Mouse (Mus musculus) gonadal fat pad, adult 2 months (tissue): ENCODE results near the gene Plaur. TPM values are rescaled to one million over a fixed set of nuclear protein-coding genes. Genes with fewer than 3 reads are reported as not detected.

ENCODE experiments used
- DNase-seq: peaks from one replicate; pipeline ENCODE4 v3.0.0-alpha.2; 2012; ENCODE audit warnings: low read depth
- polyA plus RNA-seq: library from polyadenylated mRNA; depleted of rRNA; stranded (reverse); fragments of >200 nt; gene quantifications from 2 replicates; pipeline ENCODE4 v1.2.3, GENCODE M21; 2012; rRNA removed

Plaur gene
- polyA plus RNA-seq: 7.1 and 11.3 TPM in 2 replicates

DNA sequence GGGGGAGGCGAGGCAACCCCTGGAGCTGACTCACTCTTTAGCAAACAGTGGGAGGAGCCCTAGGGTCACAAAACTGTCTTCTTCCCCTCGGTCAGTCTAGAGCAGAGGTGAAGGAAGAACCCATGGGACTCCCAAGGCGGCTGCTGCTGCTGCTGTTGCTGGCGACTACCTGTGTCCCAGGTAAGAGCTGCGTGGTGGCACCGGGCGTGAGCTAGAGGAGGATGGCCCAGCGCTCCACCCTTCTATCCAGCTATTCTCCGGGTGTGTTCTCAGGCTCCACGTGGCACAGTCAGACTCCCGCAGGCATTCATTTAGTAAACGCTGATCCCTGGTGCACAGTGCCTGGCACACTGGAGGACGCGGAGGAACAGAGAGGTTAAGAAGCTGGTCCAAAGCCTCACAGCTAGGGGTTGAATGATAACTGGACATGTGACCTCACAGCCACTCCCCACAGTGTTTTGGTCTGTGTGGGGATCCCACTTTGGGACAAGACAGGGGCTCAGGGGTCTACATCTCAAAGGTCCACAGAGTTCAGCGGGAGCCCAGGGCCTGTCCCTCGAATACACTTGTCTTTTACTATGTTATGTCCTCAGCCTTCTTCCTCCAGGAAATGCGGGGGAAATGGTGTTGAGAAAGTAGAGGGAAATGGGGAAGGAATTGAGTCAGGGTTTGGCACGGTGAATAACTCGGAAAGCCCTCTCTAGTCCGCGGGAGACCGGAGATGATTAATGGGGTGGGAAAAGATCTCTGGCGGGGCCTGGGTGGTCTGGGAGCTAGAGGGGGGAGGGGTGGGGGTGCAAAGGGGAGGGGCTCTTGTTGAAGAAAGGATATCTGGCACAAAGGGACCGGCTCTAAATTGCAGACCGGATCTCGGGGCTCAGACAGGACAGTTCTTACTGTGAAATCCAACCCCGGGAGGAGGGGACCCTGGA, at the start of gene Plaur:
TSS of gene Plaur (plus strand) at position 97 of the 932 bp plus-strand sequence.
- no peak for DNase-seq

DNA sequence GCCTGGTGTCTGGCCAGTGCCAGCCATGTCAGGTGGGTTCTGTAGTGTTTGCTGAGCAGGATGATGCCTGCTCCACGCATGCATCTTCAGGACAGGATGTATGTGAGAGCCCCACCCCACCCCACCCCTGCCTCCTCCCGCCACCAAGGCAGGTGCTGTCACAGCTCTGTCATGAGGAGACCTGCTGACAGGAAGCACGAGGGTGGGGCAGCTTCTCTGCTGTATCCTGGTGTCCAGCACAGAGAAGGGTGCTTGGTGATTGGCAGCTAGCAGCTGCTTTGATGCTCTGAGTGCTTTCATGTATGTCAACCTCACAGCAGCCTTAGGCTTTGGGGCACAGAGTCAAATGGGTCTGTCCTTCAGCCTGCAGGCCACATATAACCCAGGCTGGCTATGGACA, 48.7 kb upstream of the Plaur start:
- DNase-seq: no peak

DNA sequence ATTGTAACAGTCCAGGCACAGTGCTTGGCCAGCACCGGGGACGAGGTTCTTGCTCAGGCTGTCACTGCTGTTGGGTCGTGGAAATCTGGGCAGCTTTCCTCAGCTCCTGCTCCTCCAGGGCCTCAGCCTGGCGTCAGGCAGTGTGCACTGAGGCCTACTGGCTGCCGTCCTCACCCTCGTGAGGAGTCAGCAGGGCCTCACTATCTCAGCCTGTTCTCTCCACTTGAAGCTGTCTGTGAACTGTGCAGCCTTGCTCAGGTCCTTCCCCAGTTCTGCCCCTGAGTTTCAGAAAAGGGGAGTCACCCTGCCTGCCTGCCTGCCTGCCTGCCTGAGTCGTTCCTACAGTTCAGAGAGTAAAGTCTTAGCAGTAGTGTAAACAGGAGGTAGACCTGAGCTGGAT, 47.0 kb upstream of the Plaur start:
- DNase-seq: no peak

DNA sequence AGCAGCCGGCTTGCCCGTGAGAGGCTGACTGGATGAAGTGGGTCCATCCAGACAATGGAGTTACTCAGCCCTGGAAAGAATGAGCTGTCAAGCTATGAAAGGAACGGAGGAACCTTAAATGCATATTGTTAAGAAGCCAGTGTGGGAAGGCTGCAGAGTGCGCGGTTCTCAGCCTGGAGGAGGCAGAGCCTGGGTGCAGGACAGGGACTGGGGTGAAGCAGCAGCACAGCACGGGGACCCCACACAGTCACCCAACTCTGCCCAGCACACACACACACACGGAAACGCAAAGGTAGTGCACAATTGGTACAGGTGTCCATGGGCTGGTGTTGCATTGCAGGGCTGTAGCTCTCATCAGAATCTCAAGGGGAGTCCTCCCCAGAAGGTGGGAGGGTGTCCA, 42.7 kb upstream of the Plaur start:
- DNase-seq: no peak

DNA sequence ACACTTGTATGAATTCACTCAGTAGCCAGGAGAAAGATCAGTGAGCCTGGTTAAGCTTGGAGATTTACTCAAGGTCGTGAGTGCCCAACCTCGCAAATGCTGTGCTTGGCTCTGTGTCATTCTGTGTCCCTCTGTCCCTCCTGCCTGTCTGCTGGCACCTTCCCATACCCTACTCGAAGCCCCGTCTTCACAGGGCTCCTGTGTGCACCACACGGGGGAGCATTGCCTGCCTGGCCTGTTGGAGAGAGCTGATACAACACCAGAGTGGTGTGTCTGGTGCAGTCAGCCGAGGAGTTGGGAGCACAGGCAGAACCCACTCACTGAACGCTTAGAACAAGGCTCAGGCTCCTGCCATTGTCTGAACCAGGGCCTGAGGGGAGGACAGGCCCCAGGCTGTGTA, 40.6 kb upstream of the Plaur start:
- no peak for DNase-seq

DNA sequence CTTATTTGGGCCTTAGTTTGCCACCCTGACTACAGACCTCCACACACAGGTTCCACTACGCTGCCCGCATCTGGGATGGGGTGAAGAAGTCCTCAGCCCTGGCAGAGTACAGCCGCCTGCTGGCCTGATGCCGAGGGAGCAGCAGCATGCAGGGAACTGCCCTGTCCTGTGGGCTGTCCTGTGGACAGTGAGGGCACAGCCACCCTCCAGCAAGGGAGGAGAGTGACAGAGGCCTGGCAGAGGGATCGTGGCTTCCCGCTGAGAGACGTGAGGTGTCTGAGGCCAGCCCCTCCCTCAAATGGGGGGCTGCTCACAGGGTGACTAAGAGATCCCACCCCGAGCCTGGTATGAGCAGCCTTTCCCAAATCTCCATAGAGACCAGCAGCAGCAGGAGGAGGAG, 40.0 kb upstream of the Plaur start:
- no peak for DNase-seq

DNA sequence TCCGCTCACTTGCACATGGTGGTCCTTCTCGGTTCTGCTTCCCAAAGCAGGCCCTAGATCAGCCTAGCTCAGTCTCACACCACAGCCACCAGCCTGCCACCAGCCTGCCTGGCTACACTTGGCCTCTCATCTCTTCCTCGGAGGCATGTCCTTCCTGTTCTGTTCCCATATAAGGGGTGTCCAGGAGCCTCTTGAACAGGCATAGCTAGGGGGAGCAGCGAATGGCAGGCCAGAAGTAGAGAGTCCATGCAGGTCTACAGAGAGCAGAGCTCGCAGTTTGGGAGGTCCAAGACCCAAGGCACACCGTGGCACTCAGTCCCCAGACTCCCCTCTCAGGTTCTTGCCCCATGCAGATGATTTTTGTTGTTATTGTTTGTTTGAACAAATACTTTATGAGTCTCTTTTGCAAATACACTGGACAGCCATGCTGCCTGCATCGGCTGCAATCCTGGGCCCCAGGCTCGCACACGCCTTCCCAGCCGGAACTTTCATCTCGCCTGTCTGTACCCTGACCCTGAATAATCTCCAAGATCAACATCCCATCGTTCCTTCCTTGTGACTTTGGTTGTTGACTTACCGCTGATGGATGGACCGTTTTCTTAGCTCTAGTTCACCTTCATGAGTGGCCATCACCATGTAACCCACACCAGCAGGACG, 39.0 kb upstream of the Plaur start:
- DNase-seq: no peak

DNA sequence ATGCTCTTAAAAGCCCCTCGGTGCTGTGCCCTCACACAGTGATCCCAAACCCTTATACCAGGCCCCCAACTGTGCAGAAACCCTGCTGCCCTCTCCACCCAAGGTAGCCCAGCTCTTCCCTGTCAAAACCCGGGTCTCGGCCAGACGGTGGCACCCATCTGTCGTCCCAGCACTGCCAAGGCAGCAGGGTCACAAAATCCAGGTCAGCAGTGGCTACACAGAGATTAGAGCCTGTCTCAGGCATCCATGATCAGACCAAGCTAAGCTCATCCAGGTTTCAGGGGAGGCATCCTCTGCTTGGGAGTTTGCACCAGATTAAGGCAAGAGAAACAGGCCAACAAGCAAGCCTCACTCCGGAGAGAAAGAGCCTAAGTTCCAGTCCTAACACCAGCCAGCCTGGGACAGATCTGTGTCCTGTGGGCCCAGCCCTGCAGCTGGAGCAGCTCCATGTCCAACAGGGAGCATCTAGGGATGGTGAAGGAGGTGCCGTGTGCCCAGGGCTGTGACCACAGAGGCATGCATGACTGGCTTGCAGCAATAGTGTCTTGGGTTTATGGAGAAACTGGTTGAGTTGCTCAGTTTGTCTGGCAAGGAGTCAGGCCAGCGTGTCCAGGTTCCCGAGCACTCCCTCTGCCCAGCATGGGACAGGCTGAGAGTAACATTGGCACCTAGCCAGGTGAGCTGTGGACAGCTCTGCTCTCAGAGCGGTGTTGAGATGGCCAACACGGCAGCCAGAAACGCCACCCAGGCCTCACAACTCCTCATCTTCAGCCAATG, 38.1 kb upstream of the Plaur start:
- DNase-seq: no peak

DNA sequence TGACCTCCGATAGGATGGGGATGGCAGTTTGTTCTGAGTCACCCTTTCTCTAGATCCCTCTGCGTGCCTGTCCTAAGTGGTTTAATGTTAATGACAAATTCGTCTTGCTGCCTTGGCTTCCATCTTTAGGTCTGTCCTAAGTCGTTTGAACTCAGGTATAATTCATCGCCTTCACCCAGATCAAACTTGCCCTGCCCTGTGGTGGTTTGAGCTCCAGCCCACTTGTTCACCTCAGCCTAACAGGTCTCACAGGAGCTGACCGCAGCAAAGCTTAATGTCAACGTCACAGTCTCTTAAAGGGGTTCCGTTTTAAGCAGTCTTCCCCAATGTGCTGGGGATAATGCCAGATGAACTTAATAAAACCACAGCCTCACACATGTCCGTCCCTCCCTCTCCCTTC, 36.4 kb upstream of the Plaur start:
- no peak for DNase-seq

DNA sequence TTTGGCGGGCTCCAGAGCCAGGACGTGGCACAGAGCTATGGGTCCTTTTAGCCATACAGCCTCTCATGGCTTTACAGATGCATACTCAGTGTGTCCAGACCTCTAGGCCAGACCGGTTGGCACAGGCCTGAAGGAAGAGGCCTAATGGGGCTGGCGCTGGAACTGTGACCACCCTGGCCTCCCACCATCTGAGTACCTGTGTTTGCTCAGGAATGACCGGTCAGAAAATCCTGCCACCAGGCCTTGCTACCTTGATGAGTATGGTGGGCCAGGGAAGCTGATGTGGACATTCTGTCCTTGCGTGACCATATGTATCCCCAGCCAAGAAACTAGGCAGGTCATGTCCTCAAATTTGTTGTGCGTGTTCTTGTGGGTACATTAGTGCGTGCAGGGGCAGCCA, 35.1 kb upstream of the Plaur start:
- DNase-seq: no peak

DNA sequence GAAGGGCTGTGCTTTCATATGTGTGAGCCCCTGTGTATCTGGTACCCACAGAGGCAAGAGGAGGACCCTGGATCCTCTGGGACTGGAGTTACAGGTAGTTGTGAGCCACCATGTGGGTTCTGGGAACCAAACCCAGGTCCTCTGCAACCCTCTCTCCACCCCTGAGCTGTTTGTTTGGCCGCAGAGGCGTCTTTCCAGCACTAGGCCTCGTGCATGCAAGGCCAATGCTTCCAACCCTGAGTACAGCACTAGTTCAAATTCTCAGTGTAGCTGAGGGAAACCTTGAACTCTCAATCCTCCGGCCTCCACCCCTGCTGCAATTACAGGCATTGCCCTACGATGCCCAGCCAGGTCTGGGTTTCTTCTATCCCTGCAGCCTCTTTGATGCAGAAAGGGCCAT, 33.6 kb upstream of the Plaur start:
- DNase-seq: no peak

DNA sequence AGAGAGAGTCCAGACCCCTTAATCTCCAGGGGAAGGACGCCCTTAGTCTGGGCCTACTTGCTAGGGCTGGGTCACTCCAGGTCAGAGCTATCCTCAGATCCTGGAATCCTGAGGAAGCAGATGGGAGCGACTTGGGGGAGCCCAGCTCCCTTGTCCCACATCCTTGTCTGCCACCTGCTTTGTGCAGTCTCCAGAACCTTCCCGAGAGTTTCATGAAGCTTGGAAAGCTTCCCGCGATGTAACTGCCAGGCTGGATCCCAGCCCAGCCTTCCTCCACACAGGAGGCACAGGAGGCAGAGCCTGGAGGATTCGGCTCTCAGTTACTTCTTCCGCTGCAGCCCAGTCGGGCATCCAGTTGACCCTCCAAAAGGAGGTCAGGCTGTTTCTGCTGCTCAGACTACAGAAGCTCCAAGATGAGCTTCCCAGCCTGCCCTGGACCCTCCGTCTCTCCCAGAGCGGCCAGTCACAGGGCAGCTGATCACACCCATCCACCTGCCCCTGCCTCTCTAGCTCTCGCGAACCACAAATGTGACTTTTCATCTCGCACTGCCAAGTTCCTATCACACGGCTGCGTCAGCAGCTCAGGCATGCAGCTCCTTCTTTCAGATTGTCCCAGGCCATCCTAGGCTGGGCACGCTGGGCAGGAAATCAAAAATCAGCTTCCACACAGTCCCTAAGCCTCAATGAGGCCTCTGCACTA, 32.7 kb upstream of the Plaur start:
- DNase-seq: no peak

DNA sequence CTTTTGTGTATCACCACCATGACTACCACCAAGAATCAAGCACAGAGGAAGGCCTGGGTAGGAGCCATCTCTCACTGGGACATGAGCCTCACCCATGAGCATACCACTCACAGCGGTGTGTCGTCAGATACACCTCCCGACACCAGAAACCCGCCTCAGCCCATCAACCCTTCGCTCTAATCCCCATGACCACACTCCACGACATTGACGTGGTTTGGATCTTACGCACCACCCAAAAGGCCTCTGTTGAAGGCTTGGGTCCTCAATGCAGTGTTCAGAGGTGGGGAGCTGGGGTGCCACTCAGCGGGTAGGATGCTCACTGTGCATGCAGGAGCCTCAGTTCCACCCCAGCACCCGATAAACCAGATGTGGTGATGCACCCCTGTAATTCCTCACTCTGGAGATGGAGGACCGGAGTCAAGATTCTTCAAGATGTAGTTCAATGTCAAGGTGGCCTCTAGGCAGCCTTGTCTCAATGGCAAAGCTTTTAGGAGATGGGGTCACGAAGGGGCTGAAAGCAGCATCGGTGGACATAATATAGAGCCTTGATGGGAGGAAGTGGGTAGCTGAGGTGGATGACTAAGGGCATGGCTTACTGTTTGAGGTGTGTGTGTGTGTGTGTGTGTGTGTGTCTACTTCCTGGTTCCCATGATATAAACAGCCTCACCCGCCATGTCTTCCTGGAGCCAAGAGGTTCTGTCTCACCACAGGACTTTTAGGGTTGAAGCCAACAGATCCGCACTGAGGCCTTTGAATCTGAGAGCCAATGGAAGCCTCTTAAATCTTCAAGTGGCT, 31.5 kb upstream of the Plaur start:
- DNase-seq: no peak

DNA sequence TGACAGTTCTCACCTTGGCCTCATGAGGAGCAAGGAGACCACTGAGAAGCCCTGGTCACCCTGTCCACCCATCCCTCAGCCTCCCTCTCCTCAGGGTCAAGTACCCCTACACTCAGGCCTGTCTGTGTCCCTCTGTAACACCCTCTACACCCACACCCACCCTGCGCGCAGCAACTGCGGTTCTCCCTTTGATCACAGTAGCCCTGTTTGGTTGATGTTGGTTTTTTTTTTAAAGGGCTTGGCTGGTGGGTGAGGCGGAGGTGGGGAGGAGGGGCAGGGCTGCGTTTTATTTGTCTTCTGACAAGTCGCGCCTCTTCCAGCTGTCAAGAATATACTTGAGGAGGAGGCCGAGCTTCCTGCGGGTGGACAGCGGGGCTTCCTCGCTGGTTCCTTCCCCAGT, 30.6 kb upstream of the Plaur start:
- no peak for DNase-seq

DNA sequence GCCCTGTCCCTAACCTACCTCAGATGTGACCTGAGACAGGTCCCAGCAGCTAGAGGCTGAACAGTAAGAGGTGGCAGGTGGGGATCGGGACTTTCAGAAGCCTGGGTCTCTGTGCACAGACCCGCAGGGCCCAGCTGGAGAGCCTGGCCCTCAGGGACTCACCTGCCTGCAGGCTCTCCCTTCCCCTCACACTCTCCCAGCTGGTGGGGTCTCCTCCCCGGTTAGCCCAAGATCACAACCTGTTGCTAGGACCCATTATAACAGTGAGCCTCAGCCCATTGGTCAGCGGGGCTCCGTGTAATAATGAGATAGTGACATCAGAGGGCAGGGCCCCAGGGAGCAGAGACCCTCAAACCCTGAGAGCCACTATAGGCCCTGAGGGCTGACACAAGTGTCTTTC, 27.0 kb upstream of the Plaur start:
- no peak for DNase-seq

DNA sequence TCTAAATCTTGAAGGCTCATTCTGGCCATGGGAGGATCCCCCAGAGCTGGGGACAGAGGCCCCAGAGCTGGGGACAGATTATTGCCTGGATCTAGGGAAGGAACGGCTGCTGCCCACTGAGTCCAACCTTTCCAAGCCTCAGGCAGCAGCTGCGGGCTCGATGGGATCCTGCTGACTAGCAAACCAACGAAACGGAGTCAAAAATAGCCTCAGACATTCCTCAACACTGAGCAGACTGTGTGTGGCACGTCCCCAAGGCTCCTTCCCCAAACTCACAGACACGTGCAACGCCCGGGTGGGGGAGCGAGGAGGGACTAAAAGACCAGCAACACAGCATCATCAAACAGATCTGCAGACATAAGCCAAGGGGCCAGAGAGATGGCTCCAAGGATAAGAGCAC, 24.3 kb upstream of the Plaur start:
- no peak for DNase-seq

DNA sequence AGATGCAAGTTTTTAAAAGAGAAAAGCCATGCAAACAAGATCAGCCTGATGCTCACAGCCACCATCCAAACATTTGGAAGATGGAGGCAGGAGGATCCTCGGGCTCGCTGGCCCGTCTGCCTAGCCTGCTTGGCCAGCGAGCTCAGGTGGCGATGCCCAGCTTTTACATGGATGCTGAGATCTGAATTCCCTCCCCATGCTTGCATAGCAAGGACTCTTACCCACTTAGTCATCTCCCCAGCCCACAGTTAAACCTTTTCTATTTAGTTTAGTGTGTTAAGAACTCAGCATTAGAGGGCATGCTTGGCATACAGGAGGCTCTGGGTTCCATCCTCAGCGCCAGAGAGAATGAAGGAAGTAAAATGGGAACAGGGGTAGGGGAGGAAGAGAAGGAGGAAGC, 23.1 kb upstream of the Plaur start:
- DNase-seq: no peak

DNA sequence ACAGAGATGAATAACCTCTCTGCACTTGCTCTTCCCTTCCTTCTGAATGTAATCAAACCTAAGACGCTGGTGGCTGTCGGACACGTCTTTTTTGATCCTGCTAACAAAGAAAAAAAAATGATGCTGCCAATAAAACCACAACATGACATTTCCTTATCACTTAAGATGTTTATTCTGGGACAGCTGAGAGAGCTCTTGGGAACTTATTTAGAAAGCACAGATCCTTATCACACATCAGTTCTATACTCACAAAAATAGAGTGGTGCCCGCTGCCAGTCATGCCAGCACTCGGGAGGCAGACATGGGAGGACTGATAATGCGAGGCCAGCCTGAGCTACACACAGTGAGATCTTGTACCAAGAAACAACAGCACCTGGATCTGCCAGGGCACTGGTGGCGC, 22.4 kb upstream of the Plaur start:
- no peak for DNase-seq

DNA sequence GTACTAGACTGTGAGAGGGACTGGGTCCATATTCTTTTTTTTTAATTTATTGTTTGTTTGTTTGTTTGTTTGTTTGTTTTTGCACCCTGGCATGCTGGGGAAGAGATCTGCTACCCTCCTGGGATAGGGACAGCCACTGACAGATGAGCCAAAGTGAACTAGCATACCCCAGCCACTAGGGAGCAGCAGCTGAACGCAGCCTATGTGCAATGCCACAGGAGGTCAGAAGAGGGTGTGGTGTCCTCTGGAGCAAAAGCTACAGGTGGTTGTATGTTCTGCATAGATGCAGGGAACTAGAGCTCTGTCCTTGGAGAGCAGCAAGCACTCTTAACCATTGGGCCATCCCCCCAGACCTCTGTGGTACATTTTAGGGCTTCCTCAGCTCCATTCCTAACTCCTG, 20.5 kb upstream of the Plaur start:
- no peak for DNase-seq

DNA sequence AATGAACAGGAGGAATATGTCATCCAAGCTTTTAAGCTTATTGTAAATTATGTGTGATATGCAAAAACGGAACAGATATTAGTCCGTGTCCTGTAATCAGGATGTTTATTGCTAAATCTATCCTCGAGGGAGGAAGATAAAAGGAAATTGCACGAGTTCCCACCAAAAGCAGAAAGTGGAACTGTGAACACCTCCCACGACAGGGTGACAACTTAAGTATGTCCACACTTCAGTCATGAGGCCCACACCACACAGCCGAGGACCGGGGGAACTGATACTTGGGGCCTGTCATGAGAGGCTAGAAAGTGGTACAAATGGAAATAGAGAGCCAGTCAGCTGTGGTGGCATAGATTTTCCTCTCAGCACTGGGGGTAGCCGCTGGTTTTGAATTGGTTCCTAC, 20.0 kb upstream of the Plaur start:
- no peak for DNase-seq

DNA sequence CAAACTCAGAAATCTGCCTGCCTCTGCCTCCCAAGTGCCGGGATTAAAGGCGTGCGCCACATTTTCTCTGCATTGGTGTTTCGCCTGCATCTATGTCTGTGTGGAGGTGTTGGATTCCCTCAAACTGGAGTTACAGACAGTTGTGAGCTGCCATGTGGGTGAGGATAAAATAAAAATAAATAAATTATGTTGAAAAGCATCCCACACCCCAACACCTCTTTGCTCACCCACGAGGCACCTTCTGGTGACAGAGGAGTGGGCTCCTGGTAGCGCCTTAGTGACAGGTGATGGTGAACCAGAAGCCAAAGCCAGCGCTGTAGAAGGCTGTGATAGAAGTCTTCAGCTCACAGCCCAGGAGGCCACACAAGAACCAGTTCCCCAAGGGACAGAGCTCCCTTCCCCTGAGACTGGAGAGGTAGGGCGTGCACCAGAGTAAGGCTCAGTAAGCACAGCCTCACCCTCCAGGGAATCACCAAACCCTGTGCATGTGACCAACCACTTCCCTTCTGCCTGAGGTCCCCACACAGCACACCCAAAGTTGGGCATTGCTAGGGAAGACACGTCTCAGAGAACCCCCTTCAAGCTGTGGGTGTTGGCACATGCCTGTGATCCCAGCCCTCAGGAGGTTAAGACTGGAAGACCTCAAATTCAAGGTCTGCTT, 16.9 kb upstream of the Plaur start:
- no peak for DNase-seq
